Mouse (Mus musculus): Measurements from ENCODE around the gene Prex1. TPM values are rescaled to one million over a fixed set of nuclear protein-coding genes. Genes with fewer than 3 reads are reported as not detected.
A peak's percentile ranks its signal among the peaks of the same experiment; 100 is the strongest.

The Prex1 gene
- polyA plus RNA-seq, 1 experiment from 2014 or later: 27.4 TPM

GRCm38 (mm10) chr2:166701248-166702112 lies 12.2 kb downstream of the Prex1 start:
- H3K27me3 ChIP-seq: no peaks in the 10 kb centered on the region
- H3K27ac ChIP-seq (replicated peaks): no peak overlapping the region
- WGBS: 48% methylated on average over 23 of the region's 23 CpGs
- H3K4me1 ChIP-seq (replicated peaks): no peaks in the 10 kb centered on the region; the same call in 1 of the 2 replicates
- 0 out of 2 replicates have a peak, but pooled peaks cover 7% of the 10 kb centered on the region for H3K36me3 ChIP-seq
- no peak overlapping the region for H3K4me2 ChIP-seq
- no peak overlapping the region for H3K4me3 ChIP-seq
- H3K9me3 ChIP-seq: no peaks in the 10 kb centered on the region
- no peak for ATAC-seq (ENCODE audit: low FRiP score, low read depth)
- H3K9ac ChIP-seq: no peak overlapping the region

- no peaks in the 10 kb centered on the region for H3K9me3 ChIP-seq
- H3K36me3 ChIP-seq: 0 out of 2 replicates have a peak, but pooled peaks cover 7% of the 10 kb centered on the region
- H3K9ac ChIP-seq: no peak overlapping the region
- H3K4me2 ChIP-seq: no peak overlapping the region
- no peak for ATAC-seq (ENCODE audit: low FRiP score, low read depth)
- H3K27me3 ChIP-seq: no peaks in the 10 kb centered on the region
- WGBS: 84% methylated on average over 13 of the region's 13 CpGs
- H3K4me3 ChIP-seq: no peak overlapping the region
- no peak overlapping the region for H3K27ac ChIP-seq (replicated peaks)
- H3K4me1 ChIP-seq (replicated peaks): no peaks in the 10 kb centered on the region; the same call in 1 of the 2 replicates
Measured at GRCm38 (mm10) chr2:166700732-166701131, 12.9 kb downstream of the Prex1 start.

DNA sequence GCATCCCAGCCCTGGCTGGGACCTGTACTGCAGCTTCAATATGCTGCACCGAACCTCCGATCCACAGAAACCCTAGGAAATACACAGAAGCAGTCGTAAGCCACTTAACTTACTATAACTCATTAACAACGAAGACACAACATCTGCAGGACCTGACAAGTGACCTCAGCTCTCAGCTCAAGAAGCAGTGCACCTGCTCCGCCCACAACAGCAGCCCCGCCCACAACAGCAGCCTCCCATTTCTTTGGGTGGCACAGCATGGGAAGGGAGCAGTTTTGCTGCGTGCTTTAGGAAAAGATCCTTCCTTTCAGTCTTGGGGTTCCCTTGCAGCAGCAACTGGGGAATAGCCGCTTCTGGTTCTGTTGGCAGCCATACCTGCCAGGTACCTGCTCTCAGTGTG lies 13.5 kb downstream of the Prex1 start:
- Histone ChIP-seq H3K36me3 (0 out of 2 replicates have a peak, but pooled peaks cover 4% of the 10 kb centered on the region), H3K4me2 (no peak overlapping the region), H3K9ac (no peak overlapping the region), H3K4me3 (no peak overlapping the region), H3K27me3 (no peaks in the 10 kb centered on the region), H3K27ac (replicated peaks) (no peak overlapping the region), H3K4me1 (replicated peaks) (no peaks in the 10 kb centered on the region; the same call in 1 of the 2 replicates), H3K9me3 (no peaks in the 10 kb centered on the region)
- no peak for ATAC-seq (ENCODE audit: low FRiP score, low read depth)
- WGBS: 71% methylated on average over 8 of the region's 8 CpGs

DNA sequence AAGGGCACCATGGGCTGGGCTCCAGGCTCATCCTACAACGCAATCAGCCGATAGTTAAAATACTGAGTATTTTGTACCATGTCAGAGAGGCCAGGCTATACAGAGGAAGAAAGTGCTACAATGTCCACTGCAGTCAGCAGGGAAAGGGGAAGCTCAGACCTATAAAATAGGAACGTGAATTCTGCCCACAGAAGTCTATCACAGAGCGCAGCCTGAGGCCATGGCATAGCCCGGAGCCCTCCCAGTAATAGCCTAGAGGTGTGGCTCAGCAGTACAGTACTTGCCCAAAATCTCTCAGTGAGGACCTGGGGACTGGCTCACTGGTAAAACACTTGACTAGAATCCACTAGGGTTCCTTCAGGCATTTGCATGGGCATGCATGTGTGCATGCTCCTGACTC lies 14.1 kb downstream of the Prex1 start:
- ATAC-seq (ENCODE audit: low FRiP score, low read depth): no peak
- no peaks in the 10 kb centered on the region; the same call in 1 of the 2 replicates for H3K4me1 ChIP-seq (replicated peaks)
- no peaks in the 10 kb centered on the region for H3K27me3 ChIP-seq
- 93% methylated on average over 5 of the region's 5 CpGs for whole genome bisulfite sequencing
- no peaks in the 10 kb centered on the region for H3K36me3 ChIP-seq
- no peak overlapping the region for H3K4me2 ChIP-seq
- no peak overlapping the region for H3K27ac ChIP-seq (replicated peaks)
- no peaks in the 10 kb centered on the region for H3K9me3 ChIP-seq
- H3K9ac ChIP-seq: no peak overlapping the region
- no peak overlapping the region for H3K4me3 ChIP-seq

DNA sequence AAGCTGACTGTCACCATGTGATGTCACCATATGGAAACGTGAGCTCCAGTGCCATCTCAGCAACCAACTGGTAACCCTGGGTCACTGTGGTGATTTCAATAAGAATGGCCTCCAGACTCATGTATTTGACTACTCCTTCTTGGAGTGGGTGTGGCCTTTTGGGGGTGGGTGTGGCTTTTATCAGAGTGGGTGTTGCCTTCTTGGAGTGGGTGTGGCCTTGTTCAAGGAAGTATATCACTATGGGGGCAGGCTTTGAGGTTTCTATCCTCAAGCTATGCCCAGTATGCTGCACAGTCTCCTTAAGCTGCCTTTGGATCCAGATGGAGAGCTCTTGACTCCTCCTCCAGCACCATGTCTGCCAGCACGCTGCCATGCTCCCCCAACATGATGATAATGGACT lies 19.0 kb downstream of the Prex1 start:
- no peak for ATAC-seq (ENCODE audit: low FRiP score, low read depth)
- Histone ChIP-seq H3K27me3 (no peaks in the 10 kb centered on the region), H3K27ac (replicated peaks) (no peak overlapping the region), H3K9ac (no peak overlapping the region), H3K4me3 (no peak overlapping the region), H3K4me2 (no peak overlapping the region), H3K4me1 (replicated peaks) (peaks cover 15% of the 10 kb centered on the region), H3K9me3 (no peaks in the 10 kb centered on the region), H3K36me3 (no peaks in the 10 kb centered on the region)
- 78% methylated on average over 2 of the region's 2 CpGs for WGBS

DNA sequence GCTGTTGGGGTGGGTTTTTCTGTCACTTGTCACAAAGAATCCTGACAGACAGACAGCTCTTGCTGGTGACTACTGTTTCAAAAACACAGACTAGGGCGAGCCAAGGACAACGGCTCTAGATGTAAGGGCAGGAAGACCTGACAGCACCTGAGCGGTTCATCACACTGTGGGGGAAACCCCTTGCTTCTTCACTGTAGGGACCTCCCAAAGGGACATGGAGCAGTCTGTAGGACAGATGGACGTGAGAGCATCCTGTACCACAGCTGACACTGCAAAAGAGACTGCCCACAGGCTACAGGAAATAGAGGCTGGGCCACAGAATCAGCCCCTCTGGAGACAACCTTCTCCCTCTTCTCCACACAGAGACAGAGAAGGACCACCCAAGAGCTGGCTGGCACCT lies 20.2 kb downstream of the Prex1 start:
- H3K9ac ChIP-seq: no peak overlapping the region
- no peak overlapping the region for H3K4me3 ChIP-seq
- H3K36me3 ChIP-seq: no peaks in the 10 kb centered on the region
- ATAC-seq (ENCODE audit: low FRiP score, low read depth): no peak
- WGBS: 76% methylated on average over 4 of the region's 4 CpGs
- peak overlapping the region; percentile 80; the same call in 1 of the 2 replicates for H3K27ac ChIP-seq (replicated peaks)
- no peak overlapping the region for H3K4me2 ChIP-seq
- H3K27me3 ChIP-seq: no peaks in the 10 kb centered on the region
- H3K4me1 ChIP-seq (replicated peaks): peaks cover 15% of the 10 kb centered on the region
- no peaks in the 10 kb centered on the region for H3K9me3 ChIP-seq

GRCm38 (mm10) chr2:166691602-166692509 lies 21.8 kb downstream of the Prex1 start:
- Histone ChIP-seq H3K9ac (no peak overlapping the region), H3K27ac (replicated peaks) (peak overlapping the region; percentile 80), H3K36me3 (no peaks in the 10 kb centered on the region), H3K9me3 (no peaks in the 10 kb centered on the region), H3K4me2 (no peak overlapping the region), H3K27me3 (no peaks in the 10 kb centered on the region), H3K4me3 (no peak overlapping the region), H3K4me1 (replicated peaks) (peaks cover 22% of the 10 kb centered on the region)
- WGBS: 38% methylated on average over 23 of the region's 23 CpGs
- ATAC-seq (ENCODE audit: low FRiP score, low read depth): peak; percentile 79

- Histone ChIP-seq H3K4me3 (no peak overlapping the region), H3K4me1 (replicated peaks) (peaks cover 29% of the 10 kb centered on the region), H3K9me3 (no peaks in the 10 kb centered on the region), H3K27ac (replicated peaks) (no peak overlapping the region), H3K4me2 (no peak overlapping the region), H3K27me3 (no peaks in the 10 kb centered on the region), H3K36me3 (no peaks in the 10 kb centered on the region), H3K9ac (no peak overlapping the region)
- no peak for ATAC-seq (ENCODE audit: low FRiP score, low read depth)
- WGBS: 36% methylated on average over 6 of the region's 6 CpGs
Measured at GRCm38 (mm10) chr2:166686917-166687316, 26.7 kb downstream of the Prex1 start.

GRCm38 (mm10) chr2:166685824-166686223 lies 27.8 kb downstream of the Prex1 start:
- Histone ChIP-seq H3K36me3 (no peaks in the 10 kb centered on the region), H3K9ac (no peak overlapping the region), H3K27me3 (no peaks in the 10 kb centered on the region), H3K27ac (replicated peaks) (no peak overlapping the region), H3K4me2 (no peak overlapping the region), H3K4me3 (no peak overlapping the region), H3K4me1 (replicated peaks) (peaks cover 24% of the 10 kb centered on the region), H3K9me3 (no peaks in the 10 kb centered on the region)
- no peak for ATAC-seq (ENCODE audit: low FRiP score, low read depth)
- WGBS: 54% methylated on average over 7 of the region's 8 CpGs

DNA sequence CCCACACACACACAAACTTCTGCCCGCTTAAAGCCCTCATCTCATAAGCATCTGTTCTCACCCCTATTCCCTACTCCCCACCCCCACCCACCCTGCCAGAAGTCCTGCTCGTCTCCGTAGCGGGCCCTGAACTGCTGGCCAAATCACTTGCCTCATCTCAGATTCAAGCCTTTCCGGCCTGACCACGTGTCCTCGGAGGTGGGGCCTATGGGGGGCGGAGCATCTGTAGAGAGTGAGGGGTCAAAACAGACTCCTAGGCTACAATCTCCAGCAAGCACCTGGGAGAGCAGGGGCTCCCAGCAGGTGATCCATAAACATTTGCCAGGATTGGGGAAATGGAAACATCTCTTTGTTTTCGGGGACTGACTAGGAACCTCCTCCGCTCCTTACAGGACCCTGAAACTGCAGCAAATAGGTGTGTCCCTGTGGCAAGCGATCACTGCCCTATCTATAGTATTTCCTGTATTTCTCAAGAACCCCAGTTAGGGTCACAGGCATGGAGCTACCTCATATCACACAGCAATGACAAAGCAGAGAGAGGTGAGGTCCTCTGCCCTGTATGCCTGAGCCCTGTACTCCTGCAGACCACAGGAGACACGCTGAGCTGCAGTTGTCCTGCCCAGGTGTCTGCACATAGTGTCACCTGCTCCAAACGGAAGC lies 29.6 kb downstream of the Prex1 start:
- 19% methylated on average over 13 of the region's 13 CpGs for WGBS
- H3K4me2 ChIP-seq: 0 out of 2 replicates have a peak overlapping the region, but pooled peaks have one; percentile 27
- peak overlapping the region; percentile 82 for H3K27ac ChIP-seq (replicated peaks)
- H3K27me3 ChIP-seq: no peaks in the 10 kb centered on the region
- H3K4me1 ChIP-seq (replicated peaks): peaks cover 40% of the 10 kb centered on the region
- no peaks in the 10 kb centered on the region for H3K36me3 ChIP-seq
- no peak overlapping the region for H3K4me3 ChIP-seq
- H3K9ac ChIP-seq: no peak overlapping the region
- H3K9me3 ChIP-seq: no peaks in the 10 kb centered on the region
- no peak for ATAC-seq (ENCODE audit: low FRiP score, low read depth)

DNA sequence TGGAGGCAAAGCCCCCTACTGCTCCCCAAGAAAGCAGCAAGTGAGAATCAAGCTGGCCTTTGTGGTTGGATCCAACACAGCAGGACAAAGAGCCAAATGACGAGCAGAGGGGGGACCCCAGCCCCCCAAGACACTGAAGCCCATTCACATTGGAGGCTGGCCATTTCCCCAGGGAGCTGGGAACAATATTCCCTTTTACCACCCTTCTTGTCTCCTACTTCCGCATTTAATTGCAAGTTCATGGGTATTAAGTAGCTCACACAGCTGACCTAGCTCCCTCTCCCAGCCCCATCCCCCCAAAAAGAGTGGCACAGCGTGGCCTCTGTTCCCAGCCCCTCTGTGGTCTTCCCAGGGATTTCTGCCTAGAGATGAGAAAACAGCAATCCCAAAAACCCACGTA lies 30.8 kb downstream of the Prex1 start:
- no peak overlapping the region; the same call in 1 of the 2 replicates for H3K4me2 ChIP-seq
- no peak overlapping the region for H3K4me3 ChIP-seq
- no peaks in the 10 kb centered on the region for H3K9me3 ChIP-seq
- no peaks in the 10 kb centered on the region for H3K27me3 ChIP-seq
- peaks cover 50% of the 10 kb centered on the region for H3K4me1 ChIP-seq (replicated peaks)
- WGBS: 20% methylated on average over 4 of the region's 4 CpGs
- H3K27ac ChIP-seq (replicated peaks): peak overlapping the region; percentile 82
- no peak overlapping the region for H3K9ac ChIP-seq
- peak; percentile 70 for ATAC-seq (ENCODE audit: low FRiP score, low read depth)
- no peaks in the 10 kb centered on the region for H3K36me3 ChIP-seq

All from hindbrain, embryonic 15.5 days (tissue).